12 mouse cellular contexts compared by ENCODE assay signal in genomic region chr13:56701924-56702323, GRCm38 (mm10). TPM values are rescaled to one million over a fixed set of nuclear protein-coding genes. Genes with fewer than 3 reads are reported as not detected.
A peak's percentile ranks its signal among the peaks of the same experiment; 100 is the strongest.
DNase-seq lines count a peak whose midpoint lies in the region; ATAC-seq and TF ChIP-seq lines count a peak whose summit lies in the region.
"Had no signal": no experiment of that assay in that cellular context is flagged by ENCODE, and none has a peak within 500 bp of the region (broad histone marks: within the 10 kb centered on the region; RNA-seq: fewer than 3 reads in every experiment).

No protein-coding gene starts in this region.

- H3K9me3 ChIP-seq in heart, embryonic 11.5 days (replicated peaks; ENCODE audit: control insufficient read depth, low read length) = no peaks in the 10 kb centered on the region; the same call in 1 of the 2 replicates
- no peaks in the 10 kb centered on the region for H3K9me3 ChIP-seq in liver, embryonic 11.5 days (ENCODE audit: control insufficient read depth, low read length)
- H3K9me3 ChIP-seq in ES-E14 (ENCODE audit: control insufficient read depth, insufficient read depth, low read depth, low read length) = no peaks in the 10 kb centered on the region
- no peaks in the 10 kb centered on the region for H3K9me3 ChIP-seq in limb, embryonic 13.5 days
- H3K9me3 ChIP-seq: hindbrain, embryonic 15.5 days had no signal

- in situ Hi-C loops in ES-E14 (cut with MboI; ENCODE audit: low sequenced_read_pairs in 2 of 2, unreplicated experiment in 2 of 2) = no loop called here

- H3K4me2 ChIP-seq in heart, embryonic 11.5 days = peak overlapping the region; percentile 67
- H3K4me2 ChIP-seq in liver, embryonic 11.5 days = peak overlapping the region; percentile 82; the same call in 1 of the 2 replicates
- H3K4me2 ChIP-seq in limb, embryonic 13.5 days (replicated peaks) = peak overlapping the region; percentile 82

- H3K27ac ChIP-seq in heart, embryonic 11.5 days (ENCODE audit: low read depth, low read length) = no peak overlapping the region
- no peak overlapping the region; the same call in 1 of the 2 replicates for H3K27ac ChIP-seq in liver, embryonic 11.5 days (ENCODE audit: low read depth, low read length)
- no peak overlapping the region for H3K27ac ChIP-seq in ES-E14 (ENCODE audit: insufficient read depth, low read depth, low read length, poor library complexity, severe bottlenecking)
- peak overlapping the region; percentile 99 for H3K27ac ChIP-seq in limb, embryonic 13.5 days

- intact Hi-C loops in heart, postnatal 36 days (cut with DNase I) = loop anchor here (2.0 to 5.0 kb wide), 2 partner anchors 23 to 40 kb away; no protein-coding TSS in a partner anchor

- DNase-seq in heart, postnatal 36 days = no peak
- no peak for DNase-seq in liver, embryonic 11.5 days (ENCODE audit: low spot score)
- DNase-seq in liver (no peak), ES-E14 (ENCODE audit: low read depth, low spot score) (no peak)
- no peak for DNase-seq in adrenal gland, adult 8-10 months
- DNase-seq in urinary bladder, postnatal 10 days (ENCODE audit: low spot score) = no peak
- DNase-seq: right cerebral cortex, adult 18-20 months had no signal

- H3K27me3 ChIP-seq in heart, embryonic 11.5 days (ENCODE audit: control insufficient read depth, insufficient read depth, low read length) = no peaks in the 10 kb centered on the region
- H3K27me3 ChIP-seq in liver, embryonic 11.5 days (replicated peaks; ENCODE audit: control insufficient read depth, insufficient read depth, low read length) = no peaks in the 10 kb centered on the region
- H3K27me3 ChIP-seq in limb, embryonic 13.5 days = no peaks in the 10 kb centered on the region
- H3K27me3 ChIP-seq: hindbrain, embryonic 15.5 days had no signal

- no peak overlapping the region for H3K4me3 ChIP-seq in heart, embryonic 11.5 days (ENCODE audit: low read depth, low read length)
- no peak overlapping the region for H3K4me3 ChIP-seq in liver, embryonic 11.5 days (ENCODE audit: low read depth, low read length)
- peak overlapping the region in 1 of 2 experiments; percentile 65; a peak in 2 of 4 replicates for H3K4me3 ChIP-seq in ES-E14 (ENCODE audit: insufficient read depth in 1 of 2, low read depth in 1 of 2, low read length in 2 of 2, poor library complexity in 1 of 2, severe bottlenecking in 1 of 2)
- H3K4me3 ChIP-seq in limb, embryonic 13.5 days = no peak overlapping the region

- peaks cover 15% of the 10 kb centered on the region for H3K4me1 ChIP-seq in heart, embryonic 11.5 days (ENCODE audit: control insufficient read depth, insufficient read depth, low read length)
- H3K4me1 ChIP-seq in liver, embryonic 11.5 days (replicated peaks; ENCODE audit: control insufficient read depth, insufficient read depth, low read length) = peaks cover 17% of the 10 kb centered on the region
- peaks cover 0 to 2% of the 10 kb centered on the region in 2 experiments; a peak in 3 of 4 replicates for H3K4me1 ChIP-seq in ES-E14 (ENCODE audit: control insufficient read depth in 2 of 2, insufficient read depth in 2 of 2, low read length in 2 of 2, poor library complexity in 1 of 2)
- peaks cover 80% of the 10 kb centered on the region for H3K4me1 ChIP-seq in limb, embryonic 13.5 days

- no peak overlapping the region for H3K9ac ChIP-seq in heart, embryonic 11.5 days (ENCODE audit: low read depth, low read length)
- H3K9ac ChIP-seq in liver, embryonic 11.5 days (ENCODE audit: low read depth, low read length) = no peak overlapping the region; the same call in 1 of the 2 replicates
- H3K9ac ChIP-seq in ES-E14 (ENCODE audit: insufficient read depth, low read depth, low read length, poor library complexity, severe bottlenecking) = peak overlapping the region; percentile 50; the same call in 1 of the 2 replicates
- no peak overlapping the region; the same call in 1 of the 2 replicates for H3K9ac ChIP-seq in limb, embryonic 13.5 days

- ATAC-seq in heart, embryonic 11.5 days (replicated peaks; ENCODE audit: insufficient number of reproducible peaks, low FRiP score, low TSS enrichment) = no peak
- ATAC-seq in liver, embryonic 11.5 days (replicated peaks; ENCODE audit: low FRiP score) = no peak
- ATAC-seq in limb, embryonic 13.5 days (ENCODE audit: low FRiP score, low read depth) = no peak

- no peaks in the 10 kb centered on the region for H3K36me3 ChIP-seq in heart, embryonic 11.5 days (ENCODE audit: control insufficient read depth, insufficient read depth, low read length)
- H3K36me3 ChIP-seq in liver, embryonic 11.5 days (ENCODE audit: control insufficient read depth, insufficient read depth, low read length) = no peaks in the 10 kb centered on the region
- no peaks in the 10 kb centered on the region for H3K36me3 ChIP-seq in ES-E14 (ENCODE audit: control insufficient read depth, insufficient read depth, low read length, poor library complexity, severe bottlenecking)
- H3K36me3 ChIP-seq in limb, embryonic 13.5 days = peaks cover 8% of the 10 kb centered on the region; the same call in 1 of the 2 replicates
- H3K36me3 ChIP-seq: hindbrain, embryonic 15.5 days had no signal

- WGBS in heart, embryonic 11.5 days (ENCODE audit: insufficient replicate concordance) = 57% methylated on average over 10 of the region's 10 CpGs
- WGBS in liver, embryonic 11.5 days = 70% methylated on average over 10 of the region's 10 CpGs
- WGBS in limb, embryonic 13.5 days = 26% methylated on average over 10 of the region's 10 CpGs

TF ChIP-seq in ES-E14, 5 proteins besides CTCF, POLR2A, EP300 and RAD21:
- no peak for TF ChIP-seq ZNF384 (IDR thresholded peaks at IDR 0.05; ENCODE audit: low read depth, low read length)
- no peak for TF ChIP-seq CHD2 (IDR thresholded peaks at IDR 0.05; ENCODE audit: low read depth, low read length)
- TF ChIP-seq MAFK (IDR thresholded peaks at IDR 0.05; ENCODE audit: insufficient read depth, low read depth, low read length) = no peak
- TF ChIP-seq HCFC1 (IDR thresholded peaks at IDR 0.05; ENCODE audit: borderline replicate concordance, insufficient read depth, low read length) = no peak
- no peak for TF ChIP-seq ZC3H11A (IDR thresholded peaks at IDR 0.05; ENCODE audit: borderline replicate concordance, low read depth, low read length)

RNA-seq across cellular contexts. Expression of gene Smad5, which starts 0.9 kb away (rescaled TPM):
- polyA plus RNA-seq in heart, embryonic 11.5 days (2014; fragmentation: Nextera tagmentation; extraction: Ambion mirVana) = 25.7 and 26.3 TPM in 2 replicates
- total RNA-seq in heart, postnatal 36 days (2021) = 10 to 100 TPM; 30.6 to 30.7 TPM
- polyA plus RNA-seq in liver, embryonic 11.5 days (2014; fragmentation: Nextera tagmentation; extraction: Ambion mirVana) = 16.8 and 18.5 TPM in 2 replicates
- 13.6 and 14.2 TPM in 2 replicates for total RNA-seq in ES-E14 (2012; rRNA removed)
- polyA plus RNA-seq in limb, embryonic 13.5 days (2015; fragmentation: Nextera tagmentation; extraction: Ambion mirVana) = 37.3 and 41.2 TPM in 2 replicates
- total RNA-seq in adrenal gland, adult 8-10 months (2022) = 10 to 100 TPM; 49.7 to 68.6 (median 58.2) TPM

RNA-seq across cellular contexts. Expression of gene Gm45623, which starts 51.7 kb away (rescaled TPM):
- 0.84 and 0.89 TPM in 2 replicates for polyA plus RNA-seq in heart, embryonic 11.5 days (2014; fragmentation: Nextera tagmentation; extraction: Ambion mirVana)
- total RNA-seq in heart, postnatal 36 days (2021) = not detected
- polyA plus RNA-seq in liver, embryonic 11.5 days (2014; fragmentation: Nextera tagmentation; extraction: Ambion mirVana) = not detected in 2 replicates
- not detected in 2 replicates for total RNA-seq in ES-E14 (2012; rRNA removed)
- polyA plus RNA-seq in limb, embryonic 13.5 days (2015; fragmentation: Nextera tagmentation; extraction: Ambion mirVana) = 0.10 and 0.26 TPM in 2 replicates
- not detected for total RNA-seq in adrenal gland, adult 8-10 months (2022)
- total RNA-seq: gastrocnemius, adult 18-20 months had no signal
- polyA plus RNA-seq: CD4-positive, CD25-positive, alpha-beta regulatory T cell, adult 4 months had no signal
